Mouse (Mus musculus) embryonic fibroblast, embryonic 13.5 days (primary cell): ENCODE measurements around the gene Use1.

ENCODE experiments used
- CTCF ChIP-seq: IDR thresholded peaks from 2 replicates; pipeline ENCODE4 v1.5.1; 2011; ENCODE audit warnings: mild to moderate bottlenecking, control low read depth, low read length, moderate library complexity, borderline replicate concordance; ENCODE audit not compliant: insufficient read depth
- POLR2A ChIP-seq: IDR thresholded peaks from 2 replicates; pipeline ENCODE4 v1.6.1; 2011; ENCODE audit warnings: low read depth, mild to moderate bottlenecking, control low read depth, low read length, moderate library complexity

DNA sequence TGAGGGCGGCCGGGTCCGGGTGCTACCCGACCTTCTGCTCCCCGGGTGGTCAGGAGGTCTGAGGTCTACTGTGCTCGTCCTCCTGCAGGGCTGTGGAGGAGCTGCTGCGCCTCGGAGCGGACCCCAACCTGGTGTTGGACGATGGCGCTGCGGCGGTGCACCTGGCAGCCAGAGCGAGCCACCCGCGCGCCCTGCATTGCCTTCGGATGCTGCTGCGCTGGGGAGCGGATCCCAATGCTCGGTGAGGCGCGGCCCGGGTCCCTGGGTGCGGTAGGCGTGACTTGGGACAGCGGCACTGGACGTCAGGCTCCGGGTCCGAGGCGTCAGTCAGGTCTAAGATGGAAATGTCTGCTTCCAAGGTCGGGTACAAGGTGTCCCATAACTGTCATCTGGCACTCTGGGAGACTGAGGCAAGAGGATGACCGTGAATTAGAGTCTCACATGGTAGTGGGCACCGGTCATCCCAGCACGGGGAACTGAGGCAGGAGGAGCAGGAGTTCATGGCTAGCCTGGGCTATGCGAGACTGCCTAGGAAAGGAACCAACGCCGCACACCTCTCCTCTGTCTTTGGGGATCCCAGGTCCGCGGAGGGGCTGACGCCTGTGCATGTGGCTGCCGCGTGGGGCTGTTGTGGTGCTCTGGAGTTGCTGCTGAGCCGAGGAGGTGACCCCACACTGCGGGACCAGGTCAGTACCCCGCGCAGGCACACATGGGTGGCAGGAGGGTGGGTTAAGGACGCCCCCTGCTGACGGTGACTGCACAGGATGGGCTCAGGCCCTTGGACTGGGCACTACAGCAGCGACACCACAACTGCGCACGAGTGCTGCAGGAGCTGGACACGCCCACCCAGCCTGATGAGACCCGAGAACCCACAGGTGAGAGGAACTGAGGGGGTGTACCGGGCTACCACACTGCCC lies 39.7 kb downstream of the Use1 start:
- peak; percentile 99 for TF ChIP-seq CTCF
- no peak for TF ChIP-seq POLR2A
